Mouse (Mus musculus) embryonic fibroblast, embryonic 13.5 days (primary cell): ENCODE measurements around the gene Sept9. TPM values are rescaled to one million over a fixed set of nuclear protein-coding genes. Genes with fewer than 3 reads are reported as not detected.
A peak's percentile ranks its signal among the peaks of the same experiment; 100 is the strongest.

Source experiments
- H3K27ac ChIP-seq: 2 replicates; pipeline ENCODE4 v1.5.1; 2012; ENCODE audit warnings: low read length, control low read depth, inconsistent platforms; ENCODE audit not compliant: insufficient read depth
- H3K4me1 ChIP-seq: 2 replicates; pipeline ENCODE4 v1.6.1; 2011; ENCODE audit warnings: low read length; ENCODE audit not compliant: control insufficient read depth, insufficient read depth
- H3K4me3 ChIP-seq: 2 replicates; pipeline ENCODE4 v1.5.1; 2011; ENCODE audit warnings: mild to moderate bottlenecking, control low read depth, low read length; ENCODE audit not compliant: insufficient read depth
- CTCF ChIP-seq: IDR thresholded peaks from 2 replicates; pipeline ENCODE4 v1.5.1; 2011; ENCODE audit warnings: mild to moderate bottlenecking, control low read depth, low read length, moderate library complexity, borderline replicate concordance; ENCODE audit not compliant: insufficient read depth
- POLR2A ChIP-seq: IDR thresholded peaks from 2 replicates; pipeline ENCODE4 v1.6.1; 2011; ENCODE audit warnings: low read depth, mild to moderate bottlenecking, control low read depth, low read length, moderate library complexity
- polyA plus RNA-seq: library from polyadenylated mRNA; stranded (reverse); fragments of >200 nt; gene quantifications from 2 replicates; pipeline ENCODE4 v1.2.4, GENCODE M21; 2011; ENCODE audit warnings: low read depth; ENCODE audit not compliant: missing spikeins, insufficient read length

Gene Sept9
- polyA plus RNA-seq, 1 experiment, result 198 TPM

DNA sequence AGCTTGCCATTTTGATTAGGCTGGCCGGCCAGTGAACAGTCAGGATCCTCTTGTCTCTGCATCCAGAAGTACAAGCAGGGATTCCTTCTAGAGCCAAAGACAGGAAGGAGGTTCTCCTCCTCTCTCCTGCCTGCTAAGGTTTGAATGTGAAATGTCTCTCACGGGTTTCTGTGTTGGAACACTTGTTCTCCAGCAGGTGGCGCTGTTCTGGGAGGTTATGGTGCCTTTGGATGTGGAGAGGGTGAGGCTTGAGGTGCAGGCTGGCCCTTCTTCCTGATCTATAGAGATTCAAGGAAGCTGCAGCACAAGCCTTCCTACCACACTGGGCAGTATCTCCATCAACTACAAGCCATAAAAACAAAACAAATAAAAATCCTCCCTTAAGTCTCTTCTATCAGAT lies 167.0 kb downstream of the Sept9 start:
- H3K4me3 ChIP-seq, result no peak overlapping the region
- H3K4me1 ChIP-seq, result no peaks in the 10 kb centered on the region
- no peak overlapping the region for H3K27ac ChIP-seq
- peak; percentile 51 for TF ChIP-seq CTCF
- TF ChIP-seq POLR2A, result no peak

DNA sequence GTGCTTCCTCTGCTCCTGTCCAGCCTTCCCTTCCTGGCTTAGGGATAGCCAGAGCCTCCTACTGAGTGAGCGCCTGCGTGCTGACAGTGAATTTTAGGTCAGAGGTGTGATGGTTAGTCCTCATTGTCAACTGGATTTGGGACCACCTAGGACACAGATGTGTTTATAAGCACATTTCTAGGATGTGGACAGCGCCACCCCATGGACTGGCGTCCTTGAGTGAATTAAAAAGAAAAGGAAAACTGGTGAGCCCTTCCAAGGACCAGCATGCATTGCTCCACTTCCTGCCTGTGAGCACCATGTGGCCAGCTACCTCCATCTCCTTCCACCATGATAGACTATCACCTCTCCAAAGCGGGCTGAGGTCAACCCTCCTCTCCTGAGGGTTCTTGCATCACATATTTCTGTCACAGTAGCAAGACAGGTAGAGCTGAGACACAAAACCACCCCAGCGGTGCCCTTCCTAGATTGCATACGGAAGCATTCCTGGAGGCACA lies 167.4 kb downstream of the Sept9 start:
- Histone ChIP-seq H3K4me1 (no peaks in the 10 kb centered on the region), H3K27ac (no peak overlapping the region), H3K4me3 (no peak overlapping the region)
- TF ChIP-seq CTCF, result no peak
- no peak for TF ChIP-seq POLR2A

DNA sequence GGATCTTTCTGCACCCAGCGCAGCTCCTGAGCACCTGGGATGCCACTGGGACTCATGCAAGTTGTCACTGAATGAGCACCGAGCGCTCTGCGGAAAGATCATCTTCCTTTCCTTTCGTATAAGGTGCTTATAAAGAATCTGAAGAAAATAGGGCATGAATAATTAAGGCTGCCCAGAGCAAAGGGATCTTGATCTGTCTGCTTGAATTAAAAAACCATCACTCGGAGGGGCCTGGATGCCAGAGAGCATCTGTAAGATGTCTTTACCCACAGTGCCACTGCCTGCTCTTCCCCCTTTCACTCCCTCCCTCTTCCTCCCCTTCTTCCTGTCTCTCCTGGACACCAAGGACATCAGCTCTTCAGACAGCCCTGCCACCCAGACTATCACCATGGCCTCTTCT lies 168.5 kb downstream of the Sept9 start:
- no peak overlapping the region for H3K4me3 ChIP-seq
- TF ChIP-seq CTCF (no peak), POLR2A (no peak)
- H3K4me1 ChIP-seq, result no peaks in the 10 kb centered on the region
- H3K27ac ChIP-seq, result no peak overlapping the region

DNA sequence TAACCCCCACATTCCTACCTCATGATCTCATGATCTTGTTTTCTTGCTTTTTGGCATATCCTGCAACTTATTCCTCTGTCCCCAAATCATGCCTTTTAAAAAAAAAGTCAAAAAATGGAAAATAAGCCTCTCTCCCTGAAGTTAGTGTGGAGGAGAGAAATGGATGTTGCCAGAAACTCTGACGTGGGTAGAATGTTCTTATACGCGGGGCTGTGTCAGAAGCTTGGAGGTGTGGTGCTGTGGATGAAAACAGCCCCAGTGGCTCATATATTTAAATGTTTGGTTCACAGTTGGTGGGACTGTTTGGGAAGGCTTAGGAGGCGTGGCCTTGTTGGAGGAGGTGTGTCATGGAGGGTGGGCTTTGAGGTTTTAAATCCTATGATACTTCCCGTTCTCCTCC lies 169.9 kb downstream of the Sept9 start:
- Histone ChIP-seq H3K4me3 (no peak overlapping the region), H3K27ac (no peak overlapping the region), H3K4me1 (no peaks in the 10 kb centered on the region)
- no peak for TF ChIP-seq CTCF
- TF ChIP-seq POLR2A, result no peak

DNA sequence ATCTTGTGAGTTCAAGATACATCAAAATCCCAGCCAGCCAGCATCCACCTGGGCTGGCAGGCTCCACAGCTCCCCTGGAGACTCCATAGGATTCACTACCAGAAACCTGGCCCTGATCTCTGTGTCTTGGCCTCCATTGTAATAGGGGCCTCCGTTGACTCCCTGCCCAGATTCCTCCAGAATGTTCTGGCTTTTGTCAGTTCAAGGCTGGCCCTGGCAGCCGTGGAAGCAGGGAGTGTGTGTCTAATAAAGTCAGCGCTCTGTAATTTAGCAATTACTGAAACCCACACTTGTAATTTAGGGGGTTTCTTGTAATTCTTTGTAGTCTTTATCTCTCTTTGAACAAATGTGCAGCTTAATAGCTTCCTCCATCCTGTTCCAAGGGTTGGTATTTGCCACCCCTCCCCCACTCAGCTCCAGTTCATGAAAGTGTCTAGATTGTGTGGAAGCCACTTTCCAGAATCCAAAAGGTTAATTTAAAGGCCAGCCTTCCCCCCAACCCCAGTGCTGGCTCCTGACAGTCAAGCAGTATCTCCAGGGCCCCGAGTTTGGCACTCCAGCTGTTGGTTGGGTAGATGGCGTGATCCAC lies 170.9 kb downstream of the Sept9 start:
- Histone ChIP-seq H3K27ac (no peak overlapping the region), H3K4me1 (no peaks in the 10 kb centered on the region), H3K4me3 (no peak overlapping the region)
- TF ChIP-seq CTCF (no peak), POLR2A (no peak)

DNA sequence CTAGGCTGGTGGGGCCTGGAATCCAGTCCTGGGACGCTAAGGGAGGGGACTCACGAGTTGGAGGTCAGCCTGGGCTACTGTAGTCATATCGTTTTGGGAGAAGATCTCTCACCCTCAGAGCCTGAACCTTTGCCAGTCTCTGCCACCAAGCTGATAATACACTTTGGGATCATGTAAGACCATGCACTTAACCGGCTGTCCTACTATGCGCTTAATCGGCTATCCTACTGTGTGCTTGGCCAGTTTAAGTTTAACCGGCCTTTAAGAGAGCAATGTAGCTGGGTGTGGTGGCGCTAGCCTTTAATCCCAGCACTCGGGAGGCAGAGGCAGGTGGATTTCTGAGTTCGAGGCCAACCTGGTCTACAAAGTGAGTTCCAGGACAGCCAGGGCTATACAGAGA lies 173.1 kb downstream of the Sept9 start:
- H3K27ac ChIP-seq, result no peak overlapping the region
- H3K4me1 ChIP-seq, result no peaks in the 10 kb centered on the region
- H3K4me3 ChIP-seq, result no peak overlapping the region
- TF ChIP-seq CTCF, result no peak
- TF ChIP-seq POLR2A, result no peak

DNA sequence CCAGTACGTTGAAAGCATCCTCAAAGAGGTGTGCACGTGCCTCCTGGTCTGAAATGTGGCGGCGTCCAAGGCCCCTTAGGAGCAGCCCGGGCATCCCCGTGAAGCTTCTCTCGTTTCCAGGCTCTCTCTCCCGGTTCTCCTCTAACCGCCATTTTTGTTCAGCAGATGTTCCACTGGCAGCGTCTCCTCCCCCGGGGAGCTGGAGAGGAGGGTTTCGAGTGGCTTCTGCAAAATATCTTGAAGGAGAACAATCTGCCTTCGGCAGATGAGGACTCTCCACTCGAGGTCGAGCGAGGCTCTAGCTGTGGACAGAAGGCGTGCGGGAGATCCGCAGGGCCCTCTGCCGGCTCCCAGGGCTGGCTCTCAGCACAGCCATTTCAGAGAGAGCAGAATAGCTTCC lies 173.7 kb downstream of the Sept9 start:
- no peak for TF ChIP-seq CTCF
- TF ChIP-seq POLR2A, result no peak
- Histone ChIP-seq H3K4me3 (no peak overlapping the region), H3K27ac (no peak overlapping the region), H3K4me1 (no peaks in the 10 kb centered on the region)

DNA sequence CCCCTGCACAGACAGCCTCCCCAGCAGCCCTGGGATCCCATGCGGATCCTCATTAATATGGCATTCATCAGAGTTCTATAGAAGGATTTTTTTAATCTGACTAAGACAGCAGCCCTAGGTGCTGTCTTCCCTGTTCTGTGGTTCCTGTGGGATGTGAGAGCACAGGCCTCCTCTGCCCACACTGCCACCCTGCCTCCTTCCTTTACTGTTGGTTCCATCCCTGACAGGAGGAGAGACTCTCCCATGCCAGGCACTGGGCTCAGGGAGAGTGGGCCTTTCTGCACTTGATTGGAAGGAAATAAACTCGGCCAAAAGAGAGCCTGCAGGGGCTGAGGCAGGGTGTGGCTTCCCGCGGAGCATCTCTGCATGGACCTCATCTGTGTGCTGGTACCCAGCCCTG lies 174.4 kb downstream of the Sept9 start:
- TF ChIP-seq CTCF (no peak), POLR2A (no peak)
- no peaks in the 10 kb centered on the region for H3K4me1 ChIP-seq
- no peak overlapping the region for H3K27ac ChIP-seq
- H3K4me3 ChIP-seq, result no peak overlapping the region

DNA sequence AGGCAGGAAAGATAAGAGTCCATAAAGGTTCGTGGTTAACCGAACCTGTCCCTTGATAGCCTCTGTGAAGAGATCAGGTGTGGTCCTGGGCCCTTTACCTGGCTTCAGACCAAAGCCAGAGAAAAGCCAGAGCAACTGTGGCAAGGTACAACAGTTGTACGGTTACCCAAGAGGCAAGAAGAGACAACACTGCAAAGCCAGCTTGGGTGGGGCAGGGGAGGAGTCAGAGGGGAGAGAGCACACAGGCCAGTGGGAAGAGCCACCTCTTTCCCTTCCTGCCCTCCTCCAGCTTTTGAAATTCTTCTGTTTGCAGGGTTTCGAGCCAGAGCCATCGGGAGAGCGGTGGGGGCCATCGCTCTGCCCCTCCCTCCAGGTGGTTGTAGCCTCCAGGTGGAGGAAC lies 174.8 kb downstream of the Sept9 start:
- TF ChIP-seq CTCF (no peak), POLR2A (no peak)
- Histone ChIP-seq H3K27ac (no peak overlapping the region), H3K4me1 (no peaks in the 10 kb centered on the region), H3K4me3 (no peak overlapping the region)

DNA sequence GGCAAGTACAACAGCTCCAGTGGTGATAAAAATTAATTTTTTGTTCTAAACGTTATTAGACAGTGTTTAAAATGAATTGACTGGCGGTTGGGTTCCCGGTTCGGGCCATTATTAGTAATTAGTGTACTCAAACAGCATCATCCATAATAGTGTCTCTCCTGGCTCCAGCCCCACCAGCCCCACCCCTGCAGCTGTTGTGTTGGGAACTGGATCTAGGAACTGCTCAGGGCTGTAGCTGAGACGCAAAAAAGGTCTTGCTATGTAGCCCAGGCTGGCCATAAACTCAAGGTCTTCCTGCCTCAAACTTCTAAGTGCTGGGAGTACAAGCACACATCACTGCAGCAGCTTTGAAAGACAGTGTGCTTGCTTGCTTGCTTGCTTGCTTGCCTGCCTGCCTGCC lies 180.3 kb downstream of the Sept9 start:
- Histone ChIP-seq H3K27ac (no peak overlapping the region), H3K4me1 (no peaks in the 10 kb centered on the region), H3K4me3 (no peak overlapping the region)
- TF ChIP-seq CTCF, result no peak
- TF ChIP-seq POLR2A, result no peak

DNA sequence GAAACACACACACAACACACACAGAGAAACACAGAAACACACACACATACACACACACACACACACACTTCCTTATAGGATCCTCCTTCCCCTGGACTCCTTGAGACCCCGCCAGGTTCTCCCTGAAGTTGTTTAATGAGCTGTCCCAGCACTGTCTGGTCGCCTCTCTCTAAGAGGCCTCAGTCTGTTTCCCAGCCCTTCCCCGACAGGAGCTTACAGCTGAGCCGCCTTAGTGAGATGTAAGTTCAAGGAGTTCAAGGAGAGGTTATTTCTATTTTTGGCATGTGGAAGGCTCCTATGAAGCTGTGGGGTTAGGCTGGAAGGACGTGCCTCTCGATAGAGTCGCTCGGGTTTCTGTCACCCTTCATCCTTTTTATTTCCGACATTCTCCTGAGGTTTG lies 184.8 kb downstream of the Sept9 start:
- Histone ChIP-seq H3K4me1 (no peaks in the 10 kb centered on the region), H3K27ac (no peak overlapping the region), H3K4me3 (no peak overlapping the region)
- TF ChIP-seq POLR2A (no peak), CTCF (no peak)
